10 mouse cellular contexts compared by ENCODE assay signal in genomic region chr2:142187428-142187827, GRCm38 (mm10).
DNase-seq lines count a peak whose midpoint lies in the region; ATAC-seq and TF ChIP-seq lines count a peak whose summit lies in the region.
"Had no signal": no experiment of that assay in that cellular context is flagged by ENCODE, and none has a peak within 500 bp of the region (broad histone marks: within the 10 kb centered on the region; RNA-seq: fewer than 3 reads in every experiment).

No protein-coding gene starts in this region.

- H3K9me3 ChIP-seq in forebrain, embryonic 13.5 days (replicated peaks) = no peaks in the 10 kb centered on the region
- H3K9me3 ChIP-seq in kidney, embryonic 14.5 days (ENCODE audit: control insufficient read depth, low read length) = no peaks in the 10 kb centered on the region
- H3K9me3 ChIP-seq in midbrain, embryonic 16.5 days (replicated peaks; ENCODE audit: control insufficient read depth, low read length, poor library complexity, severe bottlenecking) = no peaks in the 10 kb centered on the region
- H3K9me3 ChIP-seq in lung, postnatal 0 days (ENCODE audit: low read length) = no peaks in the 10 kb centered on the region
- H3K9me3 ChIP-seq in heart, embryonic 12.5 days (replicated peaks) = no peaks in the 10 kb centered on the region
- H3K9me3 ChIP-seq: heart, embryonic 15.5 days had no signal

- H3K27me3 ChIP-seq in forebrain, embryonic 13.5 days = no peaks in the 10 kb centered on the region
- no peaks in the 10 kb centered on the region for H3K27me3 ChIP-seq in kidney, embryonic 14.5 days (ENCODE audit: control insufficient read depth, insufficient read depth, low read length)
- H3K27me3 ChIP-seq in midbrain, embryonic 16.5 days (ENCODE audit: control insufficient read depth, insufficient read depth, low read depth, low read length) = no peaks in the 10 kb centered on the region
- no peaks in the 10 kb centered on the region for H3K27me3 ChIP-seq in lung, postnatal 0 days (replicated peaks; ENCODE audit: insufficient read depth, low read length)
- no peaks in the 10 kb centered on the region for H3K27me3 ChIP-seq in heart, embryonic 12.5 days (replicated peaks)
- H3K27me3 ChIP-seq: heart, embryonic 15.5 days had no signal

- ATAC-seq in forebrain, embryonic 13.5 days = peak; percentile 93
- peak; percentile 98 for ATAC-seq in kidney, embryonic 14.5 days (ENCODE audit: low FRiP score, low TSS enrichment)
- peak; percentile 87 for ATAC-seq in midbrain, embryonic 16.5 days
- ATAC-seq in lung, postnatal 0 days = no peak
- ATAC-seq in heart, embryonic 12.5 days (ENCODE audit: insufficient number of reproducible peaks, low FRiP score) = no peak

- no peak for TF ChIP-seq EP300 in lung, postnatal 0 days (IDR thresholded peaks at IDR 0.05)

- peak; percentile 58 for DNase-seq in embryo, embryonic 10 days (ENCODE audit: low spot score)
- DNase-seq in lung, postnatal 0 days (ENCODE audit: low spot score) = no peak
- no peak for DNase-seq in spleen, adult 18-20 months
- DNase-seq in thymus, postnatal 10 days (ENCODE audit: low spot score in 2 of 2) = no peak
- DNase-seq: cerebellum, adult 11 months had no signal

- no peaks in the 10 kb centered on the region for H3K36me3 ChIP-seq in forebrain, embryonic 13.5 days (ENCODE audit: poor library complexity, severe bottlenecking)
- no peaks in the 10 kb centered on the region for H3K36me3 ChIP-seq in kidney, embryonic 14.5 days (ENCODE audit: control insufficient read depth, insufficient read depth, low read length)
- H3K36me3 ChIP-seq in midbrain, embryonic 16.5 days (ENCODE audit: control insufficient read depth, insufficient read depth, low read length) = no peaks in the 10 kb centered on the region
- no peaks in the 10 kb centered on the region for H3K36me3 ChIP-seq in lung, postnatal 0 days (ENCODE audit: insufficient read depth, low read length)
- no peaks in the 10 kb centered on the region for H3K36me3 ChIP-seq in heart, embryonic 12.5 days
- H3K36me3 ChIP-seq: heart, embryonic 15.5 days had no signal

- no peak for TF ChIP-seq CTCF in lung, postnatal 0 days (IDR thresholded peaks at IDR 0.05)

- no peak overlapping the region for H3K4me2 ChIP-seq in forebrain, embryonic 13.5 days
- no peak overlapping the region for H3K4me2 ChIP-seq in kidney, embryonic 14.5 days (replicated peaks; ENCODE audit: low read depth, low read length)
- H3K4me2 ChIP-seq in midbrain, embryonic 16.5 days (ENCODE audit: low read length) = 0 out of 2 replicates have a peak overlapping the region, but pooled peaks have one; percentile 1
- H3K4me2 ChIP-seq in lung, postnatal 0 days (replicated peaks; ENCODE audit: low read depth, low read length) = no peak overlapping the region
- no peak overlapping the region for H3K4me2 ChIP-seq in heart, embryonic 12.5 days
- H3K4me2 ChIP-seq: heart, embryonic 15.5 days had no signal

- WGBS in forebrain, embryonic 13.5 days = 29% methylated on average over 5 of the region's 5 CpGs
- WGBS in kidney, embryonic 14.5 days = 47% methylated on average over 5 of the region's 5 CpGs
- WGBS in midbrain, embryonic 16.5 days = 22% methylated on average over 5 of the region's 5 CpGs
- 67% methylated on average over 5 of the region's 5 CpGs for WGBS in lung, postnatal 0 days
- WGBS in heart, embryonic 12.5 days = 72% methylated on average over 5 of the region's 5 CpGs

- H3K4me3 ChIP-seq in forebrain, embryonic 13.5 days = no peak overlapping the region
- no peak overlapping the region for H3K4me3 ChIP-seq in kidney, embryonic 14.5 days (ENCODE audit: low read length)
- H3K4me3 ChIP-seq in midbrain, embryonic 16.5 days (ENCODE audit: low read depth, low read length) = no peak overlapping the region
- H3K4me3 ChIP-seq in lung, postnatal 0 days (ENCODE audit: low read depth, low read length) = no peak overlapping the region
- H3K4me3 ChIP-seq in heart, embryonic 12.5 days = no peak overlapping the region
- H3K4me3 ChIP-seq: heart, embryonic 15.5 days had no signal

- H3K4me1 ChIP-seq in forebrain, embryonic 13.5 days = peaks cover 8% of the 10 kb centered on the region
- H3K4me1 ChIP-seq in kidney, embryonic 14.5 days (ENCODE audit: control insufficient read depth, insufficient read depth, low read length) = no peaks in the 10 kb centered on the region
- peaks cover 5% of the 10 kb centered on the region; the same call in 1 of the 2 replicates for H3K4me1 ChIP-seq in midbrain, embryonic 16.5 days (ENCODE audit: control insufficient read depth, insufficient read depth, low read length)
- H3K4me1 ChIP-seq in lung, postnatal 0 days (ENCODE audit: insufficient read depth, low read depth, low read length) = no peaks in the 10 kb centered on the region
- no peaks in the 10 kb centered on the region for H3K4me1 ChIP-seq in heart, embryonic 12.5 days (replicated peaks)
- H3K4me1 ChIP-seq: heart, embryonic 15.5 days had no signal

- no peak overlapping the region for H3K9ac ChIP-seq in forebrain, embryonic 13.5 days
- H3K9ac ChIP-seq in kidney, embryonic 14.5 days (ENCODE audit: low read depth, low read length) = no peak overlapping the region
- no peak overlapping the region for H3K9ac ChIP-seq in midbrain, embryonic 16.5 days (ENCODE audit: low read depth, low read length)
- no peak overlapping the region for H3K9ac ChIP-seq in lung, postnatal 0 days (replicated peaks; ENCODE audit: low read depth)
- H3K9ac ChIP-seq in heart, embryonic 12.5 days = no peak overlapping the region
- H3K9ac ChIP-seq: heart, embryonic 15.5 days had no signal

- H3K27ac ChIP-seq in forebrain, embryonic 13.5 days = no peak overlapping the region
- H3K27ac ChIP-seq in kidney, embryonic 14.5 days (ENCODE audit: low read depth, low read length) = no peak overlapping the region
- no peak overlapping the region for H3K27ac ChIP-seq in midbrain, embryonic 16.5 days (ENCODE audit: low read length)
- H3K27ac ChIP-seq in lung, postnatal 0 days (ENCODE audit: low read length) = no peak overlapping the region
- H3K27ac ChIP-seq in heart, embryonic 12.5 days (ENCODE audit: poor library complexity, severe bottlenecking) = no peak overlapping the region
- H3K27ac ChIP-seq: heart, embryonic 15.5 days had no signal

Comparison
In these comparisons a context has a peak if more than half of its experiments do, and no peak if none do; other contexts are left out.
1. ATAC-seq: peak in forebrain, embryonic 13.5 days (single experiment), kidney, embryonic 14.5 days (single experiment) and midbrain, embryonic 16.5 days (single experiment); none in lung, postnatal 0 days (single experiment) and heart, embryonic 12.5 days (single experiment).